Mouse (Mus musculus): ENCODE measurements around the gene Vmn1r78. TPM values are rescaled to one million over a fixed set of nuclear protein-coding genes. Genes with fewer than 3 reads are reported as not detected.

The Vmn1r78 gene
- total RNA-seq (2023): not detected

DNA sequence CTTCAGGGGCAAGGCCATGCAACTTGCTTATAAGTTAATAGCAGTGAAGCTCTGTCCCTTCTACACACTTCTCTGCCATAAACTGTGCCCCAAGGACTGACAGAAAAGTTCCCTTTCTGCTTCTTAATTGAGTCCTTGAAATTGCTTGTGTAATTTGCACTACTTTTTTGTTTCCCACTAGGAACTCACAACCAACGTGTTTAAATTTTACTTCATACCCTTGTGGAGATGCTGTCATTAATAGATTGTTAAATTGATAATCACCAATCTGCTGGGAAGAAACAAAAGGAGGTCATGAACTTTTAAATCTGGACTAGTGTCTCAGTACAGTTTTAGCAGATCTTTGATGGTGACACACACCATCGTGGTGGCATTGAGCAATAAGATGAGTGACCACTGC, at the start of gene Vmn1r78:
TSS of gene Vmn1r78 (plus strand) at position 301 of the 400 bp plus-strand sequence.

DNA sequence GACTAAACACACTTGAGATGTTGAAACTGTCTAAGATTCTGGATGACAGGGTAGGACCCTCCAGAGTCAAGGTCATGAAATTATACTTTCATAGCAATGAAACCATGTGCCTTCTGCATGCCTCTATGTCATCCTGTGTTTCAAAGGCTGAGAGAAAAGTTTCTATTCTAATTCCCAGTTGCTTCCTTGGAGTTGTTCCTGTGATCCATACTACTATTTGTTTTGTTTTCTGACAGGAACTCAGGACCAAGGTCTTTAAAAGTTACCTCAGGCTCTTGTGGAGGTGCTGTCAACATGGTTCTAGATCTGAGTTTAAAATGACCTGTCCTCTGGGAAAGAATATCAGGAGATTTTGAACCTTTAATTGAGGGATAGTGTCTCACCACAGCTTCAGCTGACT, 20.9 kb downstream of the Vmn1r78 start, which contains the start of gene Vmn1r79:
TSS of gene Vmn1r79 (plus strand) at position 301 of the 400 bp plus-strand sequence.

DNA sequence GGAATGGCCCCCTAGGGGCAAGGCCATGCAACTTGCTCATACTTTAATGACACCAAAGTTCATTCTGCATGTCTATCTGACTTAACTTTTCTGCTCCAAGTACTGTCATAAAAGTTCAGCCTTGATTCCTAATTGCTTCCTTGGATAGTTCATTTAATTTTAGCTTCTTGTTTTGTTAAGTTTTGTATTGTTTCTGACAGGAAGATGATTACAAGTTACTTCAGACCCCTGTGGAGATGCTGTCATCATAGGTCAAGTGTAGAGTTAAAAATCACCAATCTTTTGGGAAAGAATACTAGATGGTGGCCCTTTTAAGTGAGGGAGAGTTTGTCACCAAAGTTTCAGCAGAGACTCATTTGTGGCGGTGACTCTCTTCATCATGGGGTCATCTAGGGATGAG, 38.9 kb downstream of the Vmn1r78 start, which contains the start of gene Vmn1r80:
TSS of gene Vmn1r80 (plus strand) at position 301 of the 400 bp plus-strand sequence.

Other genes with a start within 250 kb of the Vmn1r78 start
- not detected for gene Vmn1r76, start 212.0 kb upstream of the Vmn1r78 start, total RNA-seq (2023)
- gene Vmn1r77, start 113.5 kb upstream of the Vmn1r78 start, total RNA-seq (2023): not detected
- gene Vmn1r79, start 21.0 kb downstream of the Vmn1r78 start, total RNA-seq (2023): not detected
- not detected for gene Vmn1r80, start 39.0 kb downstream of the Vmn1r78 start, total RNA-seq (2023)
- gene Vmn1r81, start 118.0 kb downstream of the Vmn1r78 start, total RNA-seq (2023): not detected
- not detected for gene Vmn1r82, start 150.2 kb downstream of the Vmn1r78 start, total RNA-seq (2023)
- not detected for gene Vmn1r83, start 179.2 kb downstream of the Vmn1r78 start, total RNA-seq (2023)
- gene Vmn1r84, start 219.0 kb downstream of the Vmn1r78 start, total RNA-seq (2023): not detected